Mouse (Mus musculus) heart, postnatal 14 days (tissue): Measurements from ENCODE around the gene Ehd3. TPM values are rescaled to one million over a fixed set of nuclear protein-coding genes. Genes with fewer than 3 reads are reported as not detected.

Experiments used
- DNase-seq, 2 experiments: peaks; one replicate each; pipeline ENCODE4 v3.0.0; 2021 to 2022
- intact Hi-C: fragments of 180-260 bp; cut with DNase I; formaldehyde crosslinking; loops from one replicate; pipeline ENCODE4 v1.15.1; 2025
- long read RNA-seq, 2 experiments: library from polyadenylated mRNA; stranded (forward); transcript quantifications; one replicate each; pipeline ENCODE4 v2.0.0; 2021
- total RNA-seq, 2 experiments: library from RNA; stranded (reverse); gene quantifications; 2 replicates each; pipeline ENCODE4 v1.2.3; 2021

The Ehd3 gene
- total RNA-seq: 1 to 10 TPM; 3.9 to 4.2 TPM
- long read RNA-seq, experiment 1, partial matches to known transcripts: 0 of 4 reads
- long read RNA-seq, experiment 1, other reads (novel, unspliced or antisense): 0 of 4 reads
- long read RNA-seq, experiment 2, partial matches to known transcripts: 0 of 2 reads
- long read RNA-seq, experiment 2, other reads (novel, unspliced or antisense): 0 of 2 reads

GRCm38 (mm10) chr17:73803521-73804184 lies at the start of gene Ehd3:
Gene Ehd3, plus strand, starts transcription at chr17:73804134.
- intact Hi-C loops: loop anchor here (1.0 kb wide), 1 partner anchor 79 kb away; no protein-coding TSS in a partner anchor
- DNase-seq: no peak

- DNase-seq: peak; percentile 2 to 19
- intact Hi-C loops: no loop called here
Observed at GRCm38 (mm10) chr17:73770964-73771363, 33.0 kb upstream of the Ehd3 start.

GRCm38 (mm10) chr17:73786642-73787311 lies 17.2 kb upstream of the Ehd3 start:
- DNase-seq: no peak
- intact Hi-C loops: no loop called here

GRCm38 (mm10) chr17:73790284-73791020 lies 13.5 kb upstream of the Ehd3 start:
- DNase-seq: peak in 1 of 2 experiments; percentile 27
- intact Hi-C loops: no loop called here

- intact Hi-C loops: no loop called here
- no peak for DNase-seq
Observed at GRCm38 (mm10) chr17:73796789-73797188, 7.1 kb upstream of the Ehd3 start.

GRCm38 (mm10) chr17:73797706-73798105 lies 6.2 kb upstream of the Ehd3 start:
- DNase-seq: no peak
- intact Hi-C loops: no loop called here

GRCm38 (mm10) chr17:73804592-73805271 lies 798 bp downstream of the Ehd3 start:
- peak; percentile 88 to 89 for DNase-seq
- intact Hi-C loops: loop anchor here (1.0 kb wide), 1 partner anchor 78 kb away; no protein-coding TSS in a partner anchor

GRCm38 (mm10) chr17:73806331-73806730 lies 2.4 kb downstream of the Ehd3 start:
- intact Hi-C loops: no loop called here
- no peak for DNase-seq

- intact Hi-C loops: no loop called here
- DNase-seq: no peak
Observed at GRCm38 (mm10) chr17:73807211-73807610, 3.3 kb downstream of the Ehd3 start.

GRCm38 (mm10) chr17:73808431-73808830 lies 4.5 kb downstream of the Ehd3 start:
- no peak for DNase-seq
- intact Hi-C loops: no loop called here

GRCm38 (mm10) chr17:73810801-73811200 lies 6.9 kb downstream of the Ehd3 start:
- DNase-seq: no peak
- intact Hi-C loops: no loop called here

- intact Hi-C loops: no loop called here
- no peak for DNase-seq
Observed at GRCm38 (mm10) chr17:73811566-73811965, 7.6 kb downstream of the Ehd3 start.

- intact Hi-C loops: no loop called here
- no peak for DNase-seq
Observed at GRCm38 (mm10) chr17:73813031-73813660, 9.2 kb downstream of the Ehd3 start.

GRCm38 (mm10) chr17:73814500-73815190 lies 10.7 kb downstream of the Ehd3 start:
- intact Hi-C loops: no loop called here

GRCm38 (mm10) chr17:73817697-73818380 lies 13.9 kb downstream of the Ehd3 start:
- intact Hi-C loops: no loop called here
- no peak for DNase-seq

More at GRCm38 (mm10) chr17:73814500-73815190, 10.7 kb downstream of the Ehd3 start:
- no peak for DNase-seq

GRCm38 (mm10) chr17:73818936-73819335 lies 15.0 kb downstream of the Ehd3 start:
- DNase-seq: no peak
- intact Hi-C loops: no loop called here

- DNase-seq: no peak
- intact Hi-C loops: no loop called here
Observed at GRCm38 (mm10) chr17:73820726-73821125, 16.8 kb downstream of the Ehd3 start.

GRCm38 (mm10) chr17:73822255-73822654 lies 18.3 kb downstream of the Ehd3 start:
- no peak for DNase-seq
- intact Hi-C loops: no loop called here
